Mouse (Mus musculus) CH12.LX (cell line): ENCODE data around the gene Wnt10b. TPM values are rescaled to one million over a fixed set of nuclear protein-coding genes. Genes with fewer than 3 reads are reported as not detected.
"Not testable (repeated sequence)": the region's sequence is repeated elsewhere in the genome, so short reads cannot be mapped to it uniquely, and the experiment has no call there.

ENCODE experiments used
- DNase-seq: peaks from one replicate; pipeline ENCODE4 v3.0.0-alpha.2; 2013; ENCODE audit errors: extremely low read depth
- H3K27ac ChIP-seq: 2 replicates; pipeline ENCODE4 v1.5.1; 2012; ENCODE audit warnings: low read depth, mild to moderate bottlenecking, control low read depth, moderate library complexity; ENCODE audit not compliant: insufficient read depth
- H3K27me3 ChIP-seq: replicated peaks from 2 replicates; pipeline ENCODE3; 2012; ENCODE audit warnings: inconsistent platforms
- H3K36me3 ChIP-seq, 2 experiments: replicated peaks in 1 of 2; 2 replicates each; pipeline versions ENCODE3 to v1.6.1; 2012; ENCODE audit warnings: inconsistent platforms in 1 of 2, low read length in 1 of 2, mild to moderate bottlenecking in 1 of 2, mixed read lengths in 1 of 2, moderate library complexity in 1 of 2; ENCODE audit not compliant: control insufficient read depth in 1 of 2, insufficient read depth in 1 of 2
- H3K4me1 ChIP-seq, 2 experiments: 2 replicates each; pipeline ENCODE4 v1.6.1; 2012; ENCODE audit warnings: inconsistent platforms in 1 of 2, moderate library complexity in 1 of 2; ENCODE audit not compliant: insufficient read depth in 2 of 2, control insufficient read depth in 1 of 2
- H3K4me2 ChIP-seq: 2 replicates; pipeline ENCODE4 v1.6.1; 2012; ENCODE audit warnings: low read depth, mild to moderate bottlenecking, control low read depth; ENCODE audit not compliant: poor library complexity, insufficient read depth, severe bottlenecking
- H3K4me3 ChIP-seq, 3 experiments: fragments of 150-350 bp in 1 of 3; sonication (generic) in 1 of 3; replicated peaks in 1 of 3; 2 replicates each; pipeline versions ENCODE3 to v1.5.1; 2011 to 2012; ENCODE audit warnings: low read depth in 2 of 3, low read length in 2 of 3, mild to moderate bottlenecking in 2 of 3, moderate library complexity in 2 of 3, control low read depth in 1 of 3, improper control_type of control experiment in 1 of 3, inconsistent platforms in 1 of 3, mixed read lengths in 1 of 3; ENCODE audit not compliant: poor library complexity in 1 of 3
- H3K79me2 ChIP-seq: replicated peaks from 2 replicates; pipeline ENCODE4 v1.6.1; 2012; ENCODE audit warnings: mild to moderate bottlenecking, moderate library complexity; ENCODE audit not compliant: control insufficient read depth, poor library complexity, insufficient read depth, severe bottlenecking; ENCODE audit errors: extremely low read depth
- H3K9ac ChIP-seq: 2 replicates; pipeline ENCODE4 v1.6.1; 2012; ENCODE audit warnings: low read depth, mild to moderate bottlenecking, control low read depth, moderate library complexity; ENCODE audit not compliant: insufficient read depth
- H3K9me3 ChIP-seq: replicated peaks from 2 replicates; pipeline ENCODE3; 2012; ENCODE audit warnings: low read length, inconsistent platforms, mixed read lengths
- BHLHE40 ChIP-seq: IDR thresholded peaks from 2 replicates; pipeline ENCODE4 v1.6.1; 2011; ENCODE audit warnings: mild to moderate bottlenecking, low read depth, low read length, improper control_type of control experiment
- CHD1 ChIP-seq: IDR thresholded peaks from 2 replicates; pipeline ENCODE4 v1.6.1; 2012; ENCODE audit warnings: low read depth, low read length, improper control_type of control experiment, inconsistent platforms
- CTCF ChIP-seq, 2 experiments: IDR thresholded peaks in 1 of 2; conservative IDR thresholded peaks in 1 of 2; 2 replicates each; pipeline ENCODE4 v1.5.1; 2011 to 2012; ENCODE audit warnings: low read depth in 2 of 2, low read length in 2 of 2, improper control_type of control experiment in 1 of 2, inconsistent platforms in 1 of 2, mild to moderate bottlenecking in 1 of 2, moderate library complexity in 1 of 2
- E2F4 ChIP-seq: IDR thresholded peaks from 2 replicates; pipeline ENCODE4 v1.6.1; 2011; ENCODE audit warnings: low read depth, low read length, improper control_type of control experiment; ENCODE audit not compliant: insufficient replicate concordance
- EP300 ChIP-seq: IDR thresholded peaks from 2 replicates; pipeline ENCODE4 v1.6.1; 2011; ENCODE audit warnings: low read length, improper control_type of control experiment
- GABPA ChIP-seq: IDR thresholded peaks from 2 replicates; pipeline ENCODE4 v1.6.1; 2012; ENCODE audit warnings: low read depth, low read length, improper control_type of control experiment, inconsistent platforms; ENCODE audit not compliant: insufficient replicate concordance
- IRF4 ChIP-seq: IDR thresholded peaks from 2 replicates; pipeline ENCODE4 v1.6.1; 2014; ENCODE audit warnings: low read depth, mild to moderate bottlenecking, inconsistent platforms, low read length, improper control_type of control experiment
- JUND ChIP-seq: conservative IDR thresholded peaks from 2 replicates; pipeline ENCODE4 v1.6.1; 2011; ENCODE audit warnings: low read depth, low read length, improper control_type of control experiment
- KAT2A ChIP-seq: IDR thresholded peaks from 2 replicates; pipeline ENCODE4 v1.6.1; 2012; ENCODE audit warnings: low read length, improper control_type of control experiment, inconsistent platforms; ENCODE audit not compliant: insufficient replicate concordance
- MAX ChIP-seq: IDR thresholded peaks from 2 replicates; pipeline ENCODE4 v1.6.1; 2011; ENCODE audit warnings: low read length, improper control_type of control experiment
- MAZ ChIP-seq: IDR thresholded peaks from 2 replicates; pipeline ENCODE4 v1.6.1; 2012; ENCODE audit warnings: low read depth, mild to moderate bottlenecking, inconsistent platforms, low read length, improper control_type of control experiment, moderate library complexity
- MEF2A ChIP-seq: IDR thresholded peaks from 2 replicates; pipeline ENCODE4 v1.6.1; 2014; ENCODE audit warnings: low read depth, mild to moderate bottlenecking, inconsistent platforms, low read length, improper control_type of control experiment, borderline replicate concordance
- MXI1 ChIP-seq: IDR thresholded peaks from 2 replicates; pipeline ENCODE4 v1.6.1; 2011; ENCODE audit warnings: mild to moderate bottlenecking, low read depth, low read length, improper control_type of control experiment
- NRF1 ChIP-seq: IDR thresholded peaks from 2 replicates; pipeline ENCODE4 v1.6.1; 2014; ENCODE audit warnings: low read depth, mild to moderate bottlenecking, inconsistent platforms, low read length, improper control_type of control experiment, moderate library complexity
- PAX5 ChIP-seq: IDR thresholded peaks from 2 replicates; pipeline ENCODE4 v1.6.1; 2012; ENCODE audit warnings: low read length, inconsistent platforms, mixed read lengths
- POLR2AphosphoS2 ChIP-seq: IDR thresholded peaks from 2 replicates; pipeline ENCODE4 v1.6.1; 2011; ENCODE audit warnings: low read depth, low read length, improper control_type of control experiment
- TBP ChIP-seq: conservative IDR thresholded peaks from 2 replicates; pipeline ENCODE4 v1.6.1; 2011; ENCODE audit warnings: low read depth, low read length, improper control_type of control experiment
- TCF12 ChIP-seq: IDR thresholded peaks from 2 replicates; pipeline ENCODE4 v1.6.1; 2014; ENCODE audit warnings: low read depth, mild to moderate bottlenecking, inconsistent platforms, low read length, improper control_type of control experiment
- USF1 ChIP-seq: IDR thresholded peaks from 2 replicates; pipeline ENCODE4 v1.6.1; 2014; ENCODE audit warnings: low read depth, mild to moderate bottlenecking, inconsistent platforms, low read length, improper control_type of control experiment
- ZC3H11A ChIP-seq: IDR thresholded peaks from 2 replicates; pipeline ENCODE4 v1.6.1; 2012; ENCODE audit warnings: low read depth, mild to moderate bottlenecking, inconsistent platforms, low read length, improper control_type of control experiment
- dilution Hi-C: fragments of 300-500 bp; cut with MboI; formaldehyde crosslinking; loops from 2 replicates; pipeline ENCODE4 v1.14.3; 2020; ENCODE audit warnings: low sequenced_read_pairs; ENCODE audit not compliant: extremely low pct_unique_long_range_greater_than_20kb, extremely low pct_ligation_motif_present
- in situ Hi-C: fragments of 300-500 bp; cut with MboI; formaldehyde crosslinking; loops from 3 replicates; pipeline ENCODE4 v1.14.3; 2019; ENCODE audit warnings: low sequenced_read_pairs, low pct_ligation_motif_present, low pct_unique_long_range_greater_than_20kb, mixed read lengths
- polyA plus RNA-seq: library from polyadenylated mRNA; unstranded; fragments of >175 nt; gene quantifications from 2 replicates; pipeline ENCODE4 v1.2.1, GENCODE M21; 2012; ENCODE audit warnings: low read depth; ENCODE audit not compliant: insufficient read length
- total RNA-seq, 2 experiments: library from RNA; depleted of rRNA; stranded (reverse); fragments of 300-350 nt in 1 of 2; fragments of >200 nt in 1 of 2; gene quantifications; 2 replicates each; pipeline ENCODE4 v1.2.3; 2012 to 2014

Gene Wnt10b
- total and polyA plus RNA-seq, 3 experiments = 25.4 to 64.4 (median 56.2) TPM

- no peak overlapping the region for H3K9ac ChIP-seq
- H3K27me3 ChIP-seq = peaks cover 12% of the 10 kb centered on the region
- no peak for DNase-seq
- H3K4me3 ChIP-seq = no peak overlapping the region
- peaks cover 27 to 59% of the 10 kb centered on the region in 2 experiments for H3K36me3 ChIP-seq
- no peaks in the 10 kb centered on the region for H3K9me3 ChIP-seq
- no peak for TF ChIP-seq MXI1
- TF ChIP-seq PAX5 = no peak
- no peak for TF ChIP-seq BHLHE40
- TF ChIP-seq NRF1 = no peak
- no peak for TF ChIP-seq JUND
- TF ChIP-seq KAT2A = no peak
- TF ChIP-seq E2F4 = no peak
- no peak for TF ChIP-seq USF1
- TF ChIP-seq MAX = no peak
- no peak for TF ChIP-seq EP300
- TF ChIP-seq MEF2A = no peak
- no peak for TF ChIP-seq ZC3H11A
- no peak for TF ChIP-seq CTCF (conservative IDR thresholded peaks at IDR 0.05 in 1 of 2, IDR thresholded peaks at IDR 0.05 in 1 of 2; ENCODE audit: low read depth in 2 of 2, low read length in 2 of 2)
- TF ChIP-seq TBP = no peak
- no peak for TF ChIP-seq MAZ
- TF ChIP-seq IRF4 = no peak
- TF ChIP-seq TCF12 = no peak
- no peak for TF ChIP-seq GABPA
- TF ChIP-seq CHD1 = no peak
- no peak for TF ChIP-seq POLR2AphosphoS2
- no peak overlapping the region for H3K27ac ChIP-seq
- dilution Hi-C loops = no loop called here
- H3K79me2 ChIP-seq = no peaks in the 10 kb centered on the region
- in situ Hi-C loops = no loop called here
- H3K4me1 ChIP-seq = peaks cover 4 to 13% of the 10 kb centered on the region in 2 experiments; a peak in 2 of 4 replicates
- no peak overlapping the region for H3K4me2 ChIP-seq
Observed at GRCm38 (mm10) chr15:98812741-98813424, 34.9 kb upstream of the Wnt10b start.

GRCm38 (mm10) chr15:98810212-98810611, 32.3 kb upstream of the Wnt10b start:
- H3K4me3 ChIP-seq, H3K4me2 ChIP-seq, H3K79me2 ChIP-seq, dilution Hi-C loops, H3K9ac ChIP-seq: not testable (repeated sequence)
- Histone ChIP-seq H3K9me3 (peaks cover 14% of the 10 kb centered on the region), H3K27me3 (peaks cover 37% of the 10 kb centered on the region), H3K4me1 (peaks cover 5 to 16% of the 10 kb centered on the region in 2 experiments; a peak in 2 of 4 replicates)
- peak in 1 of 2 experiments; percentile 23; a peak in 1 of 4 replicates for TF ChIP-seq CTCF (conservative IDR thresholded peaks at IDR 0.05 in 1 of 2, IDR thresholded peaks at IDR 0.05 in 1 of 2; ENCODE audit: low read depth in 2 of 2, low read length in 2 of 2)
- TF ChIP-seq, all 38 proteins: peak for 1; not testable (repeated sequence) for 37
- in situ Hi-C loops, DNase-seq, H3K27ac ChIP-seq: not testable (repeated sequence)
- H3K36me3 ChIP-seq = peaks cover 21 to 42% of the 10 kb centered on the region in 2 experiments
